17 mouse cellular contexts compared by ENCODE assay signal in the genomic region with DNA sequence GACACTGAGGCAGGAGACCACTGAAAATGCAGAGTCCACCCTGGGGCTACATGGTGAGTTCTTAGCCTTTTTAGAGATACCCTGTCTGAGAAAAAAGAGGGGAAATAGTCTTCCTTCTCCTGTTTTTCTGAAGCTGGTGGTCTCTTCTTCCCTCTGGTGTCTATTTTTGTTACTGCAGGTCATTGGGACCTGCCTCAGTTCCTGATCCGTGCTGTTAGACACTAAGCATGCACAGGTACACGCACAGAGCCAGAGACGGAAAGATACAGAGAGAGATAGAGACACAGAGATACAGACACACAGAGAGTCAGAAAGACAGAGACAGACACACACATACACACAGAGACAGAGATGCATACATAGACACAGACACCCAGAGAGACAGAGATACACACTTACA. TPM values are rescaled to one million over a fixed set of nuclear protein-coding genes. Genes with fewer than 3 reads are reported as not detected.
DNase-seq lines count a peak whose midpoint lies in the region; TF ChIP-seq lines count a peak whose summit lies in the region.
"Had no signal": no experiment of that assay in that cellular context is flagged by ENCODE, and none has a peak within 500 bp of the region (broad histone marks: within the 10 kb centered on the region; RNA-seq: fewer than 3 reads in every experiment).

No protein-coding gene starts in this region.

- H3K27me3 ChIP-seq in CH12.LX (replicated peaks) = peaks cover 44% of the 10 kb centered on the region
- H3K27me3 ChIP-seq: embryonic facial prominence, embryonic 12.5 days; midbrain, embryonic 13.5 days had no signal

- TF ChIP-seq EP300 in CH12.LX (IDR thresholded peaks at IDR 0.05; ENCODE audit: low read length) = no peak

- dilution Hi-C loops in CH12.LX (cut with MboI; ENCODE audit: extremely low pct_ligation_motif_present, extremely low pct_unique_long_range_greater_than_20kb, low sequenced_read_pairs) = no loop called here

- in situ Hi-C loops in CH12.LX (cut with MboI; ENCODE audit: low pct_ligation_motif_present, low pct_unique_long_range_greater_than_20kb, low sequenced_read_pairs) = loop anchor here (25.0 kb wide), 1 partner anchor 266 kb away; no protein-coding TSS in a partner anchor

- TF ChIP-seq CTCF in left cerebral cortex, adult 2 months (IDR thresholded peaks at IDR 0.05) = peak; percentile 41
- TF ChIP-seq CTCF in CH12.LX (conservative IDR thresholded peaks at IDR 0.05 in 1 of 2, IDR thresholded peaks at IDR 0.05 in 1 of 2; ENCODE audit: low read depth in 2 of 2, low read length in 2 of 2) = peak in 1 of 2 experiments; percentile 54; a peak in 3 of 4 replicates

- no peak for TF ChIP-seq POLR2A in CH12.LX (IDR thresholded peaks at IDR 0.05; ENCODE audit: low read depth, low read length)

- no peak overlapping the region for H3K9ac ChIP-seq in CH12.LX (ENCODE audit: insufficient read depth, low read depth)
- H3K9ac ChIP-seq: embryonic facial prominence, embryonic 12.5 days; midbrain, embryonic 13.5 days had no signal

- H3K4me1 ChIP-seq in CH12.LX (ENCODE audit: control insufficient read depth in 1 of 2, insufficient read depth in 2 of 2) = no peaks in the 10 kb centered on the region
- H3K4me1 ChIP-seq: embryonic facial prominence, embryonic 12.5 days; heart, embryonic 10.5 days; midbrain, embryonic 13.5 days had no signal

- peak; percentile 52 for DNase-seq in heart, adult 11 months
- no peak for DNase-seq in heart, postnatal 25 days (ENCODE audit: low spot score)
- DNase-seq in left cerebral cortex, adult 2 months (ENCODE audit: extremely low spot score in 1 of 2, low spot score in 2 of 2) = no peak
- DNase-seq in left cerebral cortex, adult 8-10 months (ENCODE audit: low spot score in 2 of 2) = no peak
- DNase-seq in CH12.LX (ENCODE audit: extremely low read depth) (peak; percentile 27), WW6 (ENCODE audit: low read depth, low spot score) (peak; percentile 43)
- DNase-seq in right cerebral cortex, postnatal 4 days = no peak
- no peak for DNase-seq in heart, postnatal 36 days
- DNase-seq: right cerebral cortex, postnatal 14 days had no signal

- H3K36me3 ChIP-seq in CH12.LX (replicated peaks in 1 of 2; ENCODE audit: control insufficient read depth in 1 of 2, insufficient read depth in 1 of 2, low read length in 1 of 2) = no peaks in the 10 kb centered on the region
- H3K36me3 ChIP-seq: embryonic facial prominence, embryonic 12.5 days; heart, embryonic 10.5 days; midbrain, embryonic 13.5 days had no signal

- TF ChIP-seq RAD21 in CH12.LX (IDR thresholded peaks at IDR 0.05; ENCODE audit: low read depth, low read length) = peak; percentile 28

- H3K79me2 ChIP-seq in CH12.LX (replicated peaks; ENCODE audit: control insufficient read depth, extremely low read depth, insufficient read depth, poor library complexity, severe bottlenecking) = no peaks in the 10 kb centered on the region

- intact Hi-C loops in heart, postnatal 25 days (cut with DNase I) = no loop called here
- intact Hi-C loops in left cerebral cortex, adult 2 months (cut with DNase I) = loop anchor here (10.0 kb wide), 2 partner anchors 208 to 482 kb away; a partner anchor contains a TSS
- intact Hi-C loops in heart, postnatal 36 days (cut with DNase I) = no loop called here

- no peak overlapping the region for H3K27ac ChIP-seq in left cerebral cortex, adult 2 months
- no peak overlapping the region for H3K27ac ChIP-seq in CH12.LX (ENCODE audit: insufficient read depth, low read depth)
- H3K27ac ChIP-seq: embryonic facial prominence, embryonic 12.5 days; heart, embryonic 10.5 days; midbrain, embryonic 13.5 days had no signal

- no peak overlapping the region for H3K4me3 ChIP-seq in left cerebral cortex, adult 2 months
- no peak overlapping the region for H3K4me3 ChIP-seq in CH12.LX (replicated peaks in 1 of 3; ENCODE audit: low read depth in 2 of 3, low read length in 2 of 3, poor library complexity in 1 of 3)
- H3K4me3 ChIP-seq: embryonic facial prominence, embryonic 12.5 days; heart, embryonic 10.5 days; midbrain, embryonic 13.5 days had no signal

- peaks cover 6% of the 10 kb centered on the region for H3K9me3 ChIP-seq in CH12.LX (replicated peaks; ENCODE audit: low read length)
- H3K9me3 ChIP-seq: embryonic facial prominence, embryonic 12.5 days; heart, embryonic 10.5 days; midbrain, embryonic 13.5 days had no signal

- H3K4me2 ChIP-seq in CH12.LX (ENCODE audit: insufficient read depth, low read depth, poor library complexity, severe bottlenecking) = no peak overlapping the region
- H3K4me2 ChIP-seq: embryonic facial prominence, embryonic 12.5 days; midbrain, embryonic 13.5 days had no signal

TF ChIP-seq in CH12.LX, 34 proteins besides CTCF, POLR2A, EP300 and RAD21:
- TF ChIP-seq KAT2A (IDR thresholded peaks at IDR 0.05; ENCODE audit: insufficient replicate concordance, low read length) (no peak), MAFK (IDR thresholded peaks at IDR 0.05; ENCODE audit: insufficient replicate concordance, low read length) (no peak), UBTF (IDR thresholded peaks at IDR 0.05; ENCODE audit: low read depth, low read length) (no peak), USF2 (conservative IDR thresholded peaks at IDR 0.05; ENCODE audit: low read depth, low read length) (no peak), MYC (IDR thresholded peaks at IDR 0.05; ENCODE audit: low read depth, low read length) (no peak), NELFE (IDR thresholded peaks at IDR 0.05; ENCODE audit: low read depth, low read length) (no peak), SMC3 (IDR thresholded peaks at IDR 0.05; ENCODE audit: low read depth, low read length) (peak; percentile 44), ZNF384 (IDR thresholded peaks at IDR 0.05; ENCODE audit: low read depth, low read length) (no peak), HCFC1 (IDR thresholded peaks at IDR 0.05; ENCODE audit: low read depth, low read length) (no peak)
TF ChIP-seq in CH12.LX: peak in this region for 1.

RNA-seq across cellular contexts. Expression of a gene that starts 5.3 kb away (rescaled TPM):
- not detected for total RNA-seq in heart, postnatal 25 days (2021)
- total RNA-seq in left cerebral cortex, adult 2 months (2021) = not detected
- total RNA-seq in left cerebral cortex, adult 8-10 months (2022) = not detected
- total RNA-seq in CH12.LX (2012; rRNA removed) = not detected in 2 replicates
- not detected in 2 replicates for total RNA-seq in CH12.LX (2014; rRNA removed)
- polyA plus RNA-seq in CH12.LX (2012; ENCODE audit: insufficient read length, low read depth) = not detected in 2 replicates
- total RNA-seq in heart, postnatal 36 days (2021) = not detected
- total RNA-seq: adrenal gland, adult 18-20 months; layer of hippocampus, postnatal 25 days; liver, adult 2 months had no signal
- polyA plus RNA-seq: embryonic facial prominence, embryonic 12.5 days; heart, embryonic 10.5 days; intestine, embryonic 14.5 days; liver, adult 2 months; midbrain, embryonic 13.5 days; neural tube, embryonic 14.5 days had no signal

RNA-seq across cellular contexts. Expression of a gene that starts 5.8 kb away (rescaled TPM):
- total RNA-seq in heart, postnatal 25 days (2021) = 1 to 10 TPM; 1.6 TPM
- 1 to 10 TPM; 6.5 to 8.5 TPM for total RNA-seq in left cerebral cortex, adult 2 months (2021)
- 1 to 10 TPM; 9.1 to 9.7 (median 9.2) TPM for total RNA-seq in left cerebral cortex, adult 8-10 months (2022)
- total RNA-seq in CH12.LX (2012; rRNA removed) (not detected in 2 replicates), CH12.LX (2014; rRNA removed) (not detected in 2 replicates)
- polyA plus RNA-seq in CH12.LX (2012; ENCODE audit: insufficient read length, low read depth) = not detected in 2 replicates
- 1 to 10 TPM; 1.4 to 1.8 TPM for total RNA-seq in heart, postnatal 36 days (2021)

RNA-seq across cellular contexts. Expression of a gene that starts 39.2 kb away (rescaled TPM):
- not detected for total RNA-seq in heart, postnatal 25 days (2021)
- not detected for total RNA-seq in left cerebral cortex, adult 2 months (2021)
- total RNA-seq in left cerebral cortex, adult 8-10 months (2022) = not detected
- total RNA-seq in CH12.LX (2012; rRNA removed) (not detected in 2 replicates), CH12.LX (2014; rRNA removed) (not detected in 2 replicates)
- not detected in 2 replicates for polyA plus RNA-seq in CH12.LX (2012; ENCODE audit: insufficient read length, low read depth)
- total RNA-seq in heart, postnatal 36 days (2021) = not detected
- total RNA-seq: layer of hippocampus, postnatal 25 days; liver, adult 2 months had no signal
- polyA plus RNA-seq: embryonic facial prominence, embryonic 12.5 days; heart, embryonic 10.5 days; intestine, embryonic 14.5 days; liver, adult 2 months; midbrain, embryonic 13.5 days; neural tube, embryonic 14.5 days had no signal

RNA-seq across cellular contexts. Expression of a gene that starts 49.8 kb away (rescaled TPM):
- not detected for total RNA-seq in heart, postnatal 25 days (2021)
- total RNA-seq in left cerebral cortex, adult 2 months (2021) = not detected
- total RNA-seq in left cerebral cortex, adult 8-10 months (2022) = not detected
- total RNA-seq in CH12.LX (2012; rRNA removed) = not detected in 2 replicates
- total RNA-seq in CH12.LX (2014; rRNA removed) = not detected in 2 replicates
- not detected in 2 replicates for polyA plus RNA-seq in CH12.LX (2012; ENCODE audit: insufficient read length, low read depth)
- not detected for total RNA-seq in heart, postnatal 36 days (2021)
- total RNA-seq: adrenal gland, adult 18-20 months; layer of hippocampus, postnatal 25 days; liver, adult 2 months had no signal
- polyA plus RNA-seq: embryonic facial prominence, embryonic 12.5 days; heart, embryonic 10.5 days; intestine, embryonic 14.5 days; liver, adult 2 months; midbrain, embryonic 13.5 days; neural tube, embryonic 14.5 days had no signal

Comparison
In these comparisons a context has a peak if more than half of its experiments do, and no peak if none do; other contexts are left out.
1. DNase-seq: peak in heart, adult 11 months (single experiment), CH12.LX (single experiment) and WW6 (single experiment); none in heart, postnatal 25 days (single experiment), left cerebral cortex, adult 2 months (0 of 2), left cerebral cortex, adult 8-10 months (0 of 2), right cerebral cortex, postnatal 4 days (single experiment) and heart, postnatal 36 days (0 of 2).